Comparison of ENCODE assay signal across 1 mouse cellular context in the genomic region with DNA sequence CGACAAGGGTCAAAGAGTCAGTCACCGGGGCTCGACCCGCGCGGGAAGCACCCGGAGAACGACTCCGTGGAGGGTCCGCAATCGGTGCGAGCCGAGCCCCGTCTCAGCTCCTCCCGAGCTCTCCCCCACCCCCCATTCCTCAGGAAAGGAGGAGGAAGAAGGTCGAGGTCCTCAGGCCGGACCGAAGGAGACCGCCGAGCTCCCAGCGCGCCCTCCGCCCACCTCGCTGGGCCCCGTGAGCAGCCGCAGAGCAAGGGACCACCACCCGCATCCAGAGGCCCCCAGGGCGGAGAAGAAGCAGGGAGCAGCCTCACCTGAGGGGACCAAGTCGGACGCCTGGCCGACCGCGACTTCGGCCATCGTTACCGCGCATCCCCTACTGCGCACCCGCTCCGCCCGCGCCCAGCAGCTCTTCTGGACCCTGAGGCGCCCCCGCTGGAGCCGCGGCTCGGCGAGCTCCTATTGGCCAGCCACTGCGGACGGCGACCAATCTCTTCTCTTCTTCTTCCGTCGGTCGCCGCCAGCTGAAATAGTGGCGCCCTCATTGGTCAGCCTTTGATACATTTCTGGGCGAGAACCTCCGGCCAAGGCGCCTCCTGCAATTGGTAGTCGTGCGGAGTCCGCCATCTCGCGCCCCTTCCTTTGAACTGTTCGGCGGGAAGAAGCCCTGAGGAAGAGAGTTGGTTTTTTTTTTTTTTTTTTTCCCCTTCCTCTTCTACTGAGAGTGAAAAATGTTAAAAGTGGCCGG.
TF ChIP-seq lines count a peak whose summit lies in the region.

A gene (minus strand): TSS at position 402 of the 748 bp plus-strand sequence.

TF ChIP-seq in CH12.LX, 34 proteins besides CTCF, POLR2A, EP300 and RAD21 (continued from another document):
- TF ChIP-seq TCF12 (IDR thresholded peaks at IDR 0.05; ENCODE audit: low read depth, low read length), result peak; percentile 74; the same call in 1 of the 2 replicates
- no peak for TF ChIP-seq SMC3 (IDR thresholded peaks at IDR 0.05; ENCODE audit: low read depth, low read length)
- TF ChIP-seq JUND (conservative IDR thresholded peaks at IDR 0.05; ENCODE audit: low read depth, low read length), result no peak
- no peak for TF ChIP-seq PAX5 (IDR thresholded peaks at IDR 0.05; ENCODE audit: low read length)
- peak; percentile 88 for TF ChIP-seq NRF1 (IDR thresholded peaks at IDR 0.05; ENCODE audit: low read depth, low read length)
- peak; percentile 74; the same call in 1 of the 2 replicates for TF ChIP-seq KAT2A (IDR thresholded peaks at IDR 0.05; ENCODE audit: insufficient replicate concordance, low read length)
- TF ChIP-seq ZMIZ1 (IDR thresholded peaks at IDR 0.05; ENCODE audit: low read depth, low read length), result peak; percentile 96
- no peak for TF ChIP-seq BHLHE40 (IDR thresholded peaks at IDR 0.05; ENCODE audit: low read depth, low read length)
- TF ChIP-seq NELFE (IDR thresholded peaks at IDR 0.05; ENCODE audit: low read depth, low read length), result peak; percentile 90
- TF ChIP-seq MAZ (IDR thresholded peaks at IDR 0.05; ENCODE audit: low read depth, low read length), result 0 out of 2 replicates have a peak, but pooled peaks have one; percentile 29
- TF ChIP-seq TBP (conservative IDR thresholded peaks at IDR 0.05; ENCODE audit: low read depth, low read length), result peak; percentile 56; the same call in 1 of the 2 replicates
- peak; percentile 96 for TF ChIP-seq ZNF384 (IDR thresholded peaks at IDR 0.05; ENCODE audit: low read depth, low read length)
- TF ChIP-seq E2F4 (IDR thresholded peaks at IDR 0.05; ENCODE audit: insufficient replicate concordance, low read depth, low read length), result peak; percentile 97
- no peak for TF ChIP-seq USF1 (IDR thresholded peaks at IDR 0.05; ENCODE audit: low read depth, low read length)
- peak; percentile 35 for TF ChIP-seq SIN3A (IDR thresholded peaks at IDR 0.05; ENCODE audit: low read length)
- peak; percentile 22; the same call in 1 of the 2 replicates for TF ChIP-seq UBTF (IDR thresholded peaks at IDR 0.05; ENCODE audit: low read depth, low read length)
- peak; percentile 55; the same call in 1 of the 2 replicates for TF ChIP-seq MAX (IDR thresholded peaks at IDR 0.05; ENCODE audit: low read length)
- 0 out of 2 replicates have a peak, but pooled peaks have one; percentile 2 for TF ChIP-seq IRF4 (IDR thresholded peaks at IDR 0.05; ENCODE audit: low read depth, low read length)
- peak; percentile 71; the same call in 1 of the 2 replicates for TF ChIP-seq POLR2AphosphoS2 (IDR thresholded peaks at IDR 0.05; ENCODE audit: low read depth, low read length)
- TF ChIP-seq ELF1 (IDR thresholded peaks at IDR 0.05; ENCODE audit: low read depth, low read length), result peak; percentile 65
- TF ChIP-seq ZKSCAN1 (IDR thresholded peaks at IDR 0.05; ENCODE audit: borderline replicate concordance, low read depth, low read length), result no peak
